Mouse (Mus musculus): ENCODE data around the gene Ccl1.

GRCm38 (mm10) chr11:82181331-82181730 lies 124.2 kb downstream of the Ccl1 start:
- TF ChIP-seq CTCF (IDR thresholded peaks at IDR 0.05; ENCODE audit: borderline replicate concordance, insufficient read depth, low read length): no peak
- TF ChIP-seq POLR2A (IDR thresholded peaks at IDR 0.05; ENCODE audit: low read depth, low read length): no peak
